Mouse (Mus musculus) limb, embryonic 15.5 days (tissue): ENCODE measurements at regions not wholly inside any gene's neighbourhood (a gene's known extent, or its start where the extent isn't known, plus 50 kb on each side); places are given as distances from the start of the nearest gene placed in this dataset.

Experiments
- ATAC-seq: fragments of 200-750 bp; cut with Nextera tagmentation; 2 replicates; pipeline ENCODE4 v1.8.0; 2017; ENCODE audit warnings: low read depth, moderate TSS enrichment; ENCODE audit not compliant: insufficient number of reproducible peaks, low FRiP score, low TSS enrichment
- H3K27ac ChIP-seq: fragments of 300-500 bp; sonication (generic); 2 replicates; pipeline ENCODE4 v1.5.1; 2015; ENCODE audit warnings: moderate library complexity, mild to moderate bottlenecking, inconsistent platforms
- H3K27me3 ChIP-seq: fragments of 300-500 bp; sonication (generic); 2 replicates; pipeline ENCODE4 v1.6.1; 2015; ENCODE audit warnings: inconsistent platforms
- H3K36me3 ChIP-seq: fragments of 300-500 bp; sonication (generic); 2 replicates; pipeline ENCODE4 v1.6.1; 2015; ENCODE audit warnings: inconsistent platforms
- H3K4me1 ChIP-seq: fragments of 300-500 bp; sonication (generic); 2 replicates; pipeline ENCODE4 v1.6.1; 2015; ENCODE audit warnings: inconsistent platforms
- H3K4me2 ChIP-seq: fragments of 300-500 bp; sonication (generic); 2 replicates; pipeline ENCODE4 v1.6.1; 2015; ENCODE audit warnings: mild to moderate bottlenecking, inconsistent platforms
- H3K4me3 ChIP-seq: fragments of 300-500 bp; sonication (generic); 2 replicates; pipeline ENCODE4 v1.5.1; 2015; ENCODE audit warnings: mild to moderate bottlenecking, inconsistent platforms
- H3K9ac ChIP-seq: fragments of 300-500 bp; sonication (generic); 2 replicates; pipeline ENCODE4 v1.6.1; 2015; ENCODE audit warnings: inconsistent platforms
- H3K9me3 ChIP-seq: fragments of 300-500 bp; sonication (generic); 2 replicates; pipeline ENCODE4 v1.6.1; 2016; ENCODE audit warnings: inconsistent platforms
- WGBS: fragments of 180-500 bp; shearing (Covaris S2); methylation state at CpG from one replicate; pipeline ENCODE4 v1.1.7; 2015; 5-methylcytosine and 5-hydroxymethylcytosine counted together

- Histone ChIP-seq H3K4me1 (no peaks in the 10 kb centered on the region), H3K4me2 (no peak overlapping the region), H3K36me3 (no peaks in the 10 kb centered on the region), H3K9me3 (no peaks in the 10 kb centered on the region), H3K27me3 (no peaks in the 10 kb centered on the region), H3K4me3 (no peak overlapping the region), H3K27ac (no peak overlapping the region), H3K9ac (no peak overlapping the region)
- WGBS = 78% methylated on average over 16 of the region's 16 CpGs
- ATAC-seq = no peak
These were observed 63.1 kb upstream of the Ppm1b start for GRCm38 (mm10) chr17:84893273-84894033.

GRCm38 (mm10) chr17:84895526-84895925 is 61.0 kb upstream of the Ppm1b start:
- ATAC-seq = no peak
- WGBS = 73% methylated on average over 3 of the region's 3 CpGs
- Histone ChIP-seq H3K27me3 (no peaks in the 10 kb centered on the region), H3K4me3 (no peak overlapping the region), H3K27ac (no peak overlapping the region), H3K4me2 (no peak overlapping the region), H3K4me1 (no peaks in the 10 kb centered on the region), H3K36me3 (no peaks in the 10 kb centered on the region), H3K9ac (no peak overlapping the region), H3K9me3 (no peaks in the 10 kb centered on the region)

DNA sequence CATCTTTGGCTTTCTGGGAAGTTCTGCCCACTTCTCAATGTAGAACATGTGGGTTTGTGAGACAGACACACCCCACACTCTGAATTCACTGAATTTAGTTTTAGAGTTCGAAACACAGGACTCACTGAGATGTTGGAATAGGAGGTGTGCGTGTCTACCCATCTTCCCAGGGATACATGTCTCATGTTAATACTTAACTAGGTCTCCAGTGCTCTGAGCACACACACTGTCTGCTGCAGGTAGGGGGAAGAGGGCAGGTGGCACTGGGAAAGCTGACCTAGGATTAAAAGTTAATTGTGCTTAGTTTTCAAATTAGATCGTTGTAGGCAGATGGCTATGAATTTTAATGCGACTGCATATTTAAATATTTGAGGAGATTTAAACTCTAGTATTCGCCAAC is 60.0 kb upstream of the Ppm1b start:
- Histone ChIP-seq H3K9me3 (no peaks in the 10 kb centered on the region), H3K9ac (no peak overlapping the region), H3K27me3 (no peaks in the 10 kb centered on the region), H3K36me3 (no peaks in the 10 kb centered on the region), H3K27ac (no peak overlapping the region), H3K4me3 (no peak overlapping the region), H3K4me1 (no peaks in the 10 kb centered on the region), H3K4me2 (no peak overlapping the region)
- 88% methylated on average over 5 of the region's 5 CpGs for WGBS
- no peak for ATAC-seq

DNA sequence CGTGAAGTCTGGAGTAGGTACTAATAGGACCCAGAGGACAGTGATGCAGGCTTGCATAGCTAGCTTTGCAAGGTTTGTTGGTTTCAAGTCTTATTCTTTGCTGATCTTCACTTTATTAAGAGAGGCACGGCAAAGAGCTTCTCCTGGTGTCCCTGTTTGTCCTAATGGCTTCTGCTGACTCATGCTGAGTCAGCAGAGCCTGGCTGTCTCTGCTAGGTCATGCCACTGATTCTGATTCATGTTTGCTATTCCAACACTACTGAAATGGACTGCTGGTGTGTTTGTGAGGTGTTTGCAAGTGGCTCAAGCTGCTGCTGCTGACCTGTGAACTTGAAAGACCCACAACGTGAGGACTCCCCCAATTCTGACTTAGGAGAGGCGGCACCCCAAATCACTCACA is 58.1 kb upstream of the Ppm1b start:
- H3K4me1 ChIP-seq = no peaks in the 10 kb centered on the region
- no peaks in the 10 kb centered on the region for H3K27me3 ChIP-seq
- H3K4me2 ChIP-seq = no peak overlapping the region
- H3K9ac ChIP-seq = no peak overlapping the region
- no peak overlapping the region for H3K4me3 ChIP-seq
- H3K27ac ChIP-seq = no peak overlapping the region
- no peaks in the 10 kb centered on the region for H3K36me3 ChIP-seq
- WGBS = 90% methylated on average over 4 of the region's 4 CpGs
- no peak for ATAC-seq
- H3K9me3 ChIP-seq = no peaks in the 10 kb centered on the region

- no peaks in the 10 kb centered on the region for H3K9me3 ChIP-seq
- no peak overlapping the region for H3K4me3 ChIP-seq
- no peak for ATAC-seq
- H3K4me2 ChIP-seq = no peak overlapping the region
- no peaks in the 10 kb centered on the region for H3K27me3 ChIP-seq
- H3K4me1 ChIP-seq = no peaks in the 10 kb centered on the region
- 76% methylated on average over 9 of the region's 9 CpGs for WGBS
- no peak overlapping the region for H3K9ac ChIP-seq
- no peaks in the 10 kb centered on the region for H3K36me3 ChIP-seq
- H3K27ac ChIP-seq = no peak overlapping the region
These were observed 52.8 kb upstream of the Ppm1b start for GRCm38 (mm10) chr17:84903625-84904337.
